Mouse (Mus musculus): Measurements from ENCODE around the gene Aspg.
A peak's percentile ranks its signal among the peaks of the same experiment; 100 is the strongest.

Gene Aspg

DNA sequence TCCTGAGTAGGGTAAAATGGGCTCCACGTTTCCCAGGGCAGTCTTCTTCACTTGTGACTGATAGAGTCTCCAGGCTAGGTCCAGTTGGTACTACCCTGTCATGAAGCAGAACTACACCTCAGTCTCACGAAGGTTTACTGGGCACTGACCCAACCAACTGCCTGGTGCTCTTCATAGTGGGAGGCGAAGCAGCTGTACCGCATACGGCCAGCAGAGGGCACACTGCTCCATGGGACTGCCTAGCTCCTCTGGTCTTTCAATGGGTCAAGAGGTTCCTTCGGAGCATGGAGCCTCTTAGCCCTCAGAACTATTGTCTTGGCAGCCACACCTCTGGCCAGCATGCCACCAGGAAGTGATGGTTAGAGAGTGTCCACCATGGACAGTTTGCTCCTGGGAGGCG, 7.2 kb downstream of the Aspg start:
- peak; percentile 50 for DNase-seq (ENCODE audit: low spot score)

DNA sequence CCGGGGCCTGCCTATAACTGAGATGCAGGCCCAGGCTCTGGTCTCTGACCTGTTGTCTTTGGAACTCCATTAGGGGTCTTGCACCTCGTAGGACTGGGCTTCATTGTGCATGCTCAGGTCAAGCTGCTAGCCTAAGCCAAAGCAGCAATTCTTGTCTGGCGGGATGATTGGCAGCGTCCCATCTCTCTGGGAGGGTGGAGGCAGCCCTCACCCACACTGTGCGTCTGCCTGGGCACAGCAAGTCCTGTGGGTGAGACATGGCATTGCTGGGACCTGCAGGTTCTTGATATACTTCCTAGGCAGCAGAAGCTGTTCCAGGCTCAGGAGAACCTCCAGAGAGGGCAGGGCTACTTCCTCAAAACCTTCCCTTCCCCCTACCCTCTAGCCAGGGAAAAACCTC, 10.5 kb downstream of the Aspg start:
- no peak for DNase-seq (ENCODE audit: low spot score)

DNA sequence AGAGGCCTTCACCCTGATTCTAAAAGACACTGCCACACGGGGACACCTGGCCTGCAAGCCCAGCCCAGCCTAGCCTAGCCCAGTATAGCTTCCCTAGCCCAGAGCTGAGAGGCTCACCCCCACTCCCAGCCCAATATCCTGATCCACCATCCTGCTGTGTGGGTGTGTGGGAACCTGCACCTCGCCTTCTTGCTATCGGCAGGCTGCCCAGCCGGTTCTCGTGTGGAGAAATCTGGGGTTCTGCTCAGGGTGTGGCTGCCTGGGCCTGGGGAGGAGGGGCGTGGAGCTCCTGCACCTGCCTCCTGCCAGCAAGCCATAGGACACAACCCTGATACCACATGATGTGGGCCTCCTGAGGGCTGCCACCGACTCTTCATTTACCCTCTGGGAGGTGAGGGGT, 11.2 kb downstream of the Aspg start:
- no peak for DNase-seq (ENCODE audit: low spot score)

DNA sequence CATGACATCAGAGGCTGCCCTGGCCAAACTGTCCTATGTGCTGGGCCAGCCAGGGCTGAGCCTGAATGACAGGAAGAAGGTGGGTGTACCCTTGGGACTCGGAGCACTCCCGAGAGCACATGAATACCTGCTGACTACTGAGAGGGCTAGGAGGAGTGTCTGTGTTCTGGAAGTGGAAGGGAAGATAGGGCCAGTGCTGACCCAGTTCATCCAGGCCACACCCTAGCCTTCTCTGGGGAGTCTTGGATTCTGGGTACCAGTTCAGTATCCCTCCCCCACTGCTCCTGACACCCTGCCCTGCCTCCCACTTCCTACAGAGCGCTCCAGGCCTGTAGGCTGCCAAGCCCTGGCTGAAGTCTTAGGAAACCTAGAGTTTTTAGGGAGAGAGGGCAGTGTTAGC, 14.7 kb downstream of the Aspg start:
- DNase-seq (ENCODE audit: low spot score) = no peak

DNA sequence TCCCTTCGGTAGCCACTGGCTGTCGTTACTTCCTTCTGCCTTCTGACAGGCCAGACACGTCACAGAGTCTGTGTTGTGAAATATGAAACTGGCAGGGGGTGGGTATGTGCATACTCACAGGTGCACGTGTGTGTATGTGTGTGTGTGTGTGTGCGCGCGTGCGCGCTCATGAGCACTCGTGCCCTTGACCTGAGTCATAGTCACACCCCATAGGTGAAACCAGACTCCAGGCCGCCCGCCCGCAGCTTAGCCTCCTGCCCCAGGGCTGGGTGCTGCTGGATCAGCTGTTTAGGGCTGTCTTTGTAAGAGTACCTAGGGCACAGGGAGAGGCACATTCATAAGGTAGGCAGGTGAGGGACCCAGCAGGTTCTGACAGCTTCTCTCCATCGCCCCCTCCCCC, 19.4 kb downstream of the Aspg start:
- no peak for DNase-seq (ENCODE audit: low spot score)

DNA sequence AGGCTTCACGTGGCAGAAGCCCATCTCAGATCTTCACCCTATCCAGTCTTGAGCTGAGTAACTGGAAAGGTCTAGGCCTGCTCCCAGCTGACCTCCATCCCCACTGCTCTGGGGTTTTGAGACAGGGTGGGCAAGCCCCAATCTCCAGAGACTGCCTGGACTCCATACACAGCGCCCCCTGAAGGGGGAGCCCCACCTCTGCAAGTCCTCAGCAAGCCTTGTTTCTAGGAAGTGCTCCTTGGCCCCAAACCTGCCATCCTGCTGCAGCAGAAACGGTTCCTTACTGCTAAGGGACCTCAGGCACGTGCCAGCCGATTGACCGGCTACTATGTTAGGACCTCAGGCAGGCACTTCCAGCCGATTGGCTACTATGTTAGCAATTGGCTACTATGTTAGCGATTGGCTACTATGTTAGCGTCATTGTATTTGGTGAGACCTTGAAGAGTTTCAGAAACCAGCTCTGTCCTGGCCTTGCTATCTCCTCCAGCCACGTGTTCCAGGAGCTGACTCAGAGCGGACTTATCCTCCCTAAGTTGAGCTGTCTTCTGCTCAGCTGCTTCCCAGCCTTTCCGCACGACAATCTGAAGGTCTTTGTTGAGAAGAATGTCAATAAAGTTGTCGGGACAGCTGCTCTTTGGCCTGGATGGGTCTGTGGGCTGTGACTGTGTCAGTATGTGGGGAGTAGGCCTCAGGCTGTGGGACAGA, 20.6 kb downstream of the Aspg start:
- no peak for DNase-seq (ENCODE audit: low spot score)

DNA sequence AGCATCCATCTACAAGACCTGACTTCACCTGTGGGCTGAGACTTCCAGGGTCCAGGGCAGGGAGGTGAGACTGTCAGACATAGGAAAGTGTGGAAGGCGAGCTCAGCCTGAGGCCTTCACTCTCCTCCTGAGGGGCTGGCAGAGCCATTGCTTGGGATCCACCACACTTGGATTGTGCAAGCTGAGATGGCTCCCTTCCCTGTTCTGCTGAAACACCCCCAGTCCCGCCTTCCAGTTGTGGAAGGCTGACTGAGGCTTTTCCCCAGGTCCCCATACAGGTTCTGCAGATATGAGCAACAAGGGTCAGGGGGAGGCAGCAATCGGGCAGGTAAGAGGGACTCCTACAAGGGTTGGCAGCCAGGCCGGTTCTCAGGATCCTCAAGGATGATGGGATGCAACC, 22.0 kb downstream of the Aspg start:
- no peak for DNase-seq (ENCODE audit: low spot score)

DNA sequence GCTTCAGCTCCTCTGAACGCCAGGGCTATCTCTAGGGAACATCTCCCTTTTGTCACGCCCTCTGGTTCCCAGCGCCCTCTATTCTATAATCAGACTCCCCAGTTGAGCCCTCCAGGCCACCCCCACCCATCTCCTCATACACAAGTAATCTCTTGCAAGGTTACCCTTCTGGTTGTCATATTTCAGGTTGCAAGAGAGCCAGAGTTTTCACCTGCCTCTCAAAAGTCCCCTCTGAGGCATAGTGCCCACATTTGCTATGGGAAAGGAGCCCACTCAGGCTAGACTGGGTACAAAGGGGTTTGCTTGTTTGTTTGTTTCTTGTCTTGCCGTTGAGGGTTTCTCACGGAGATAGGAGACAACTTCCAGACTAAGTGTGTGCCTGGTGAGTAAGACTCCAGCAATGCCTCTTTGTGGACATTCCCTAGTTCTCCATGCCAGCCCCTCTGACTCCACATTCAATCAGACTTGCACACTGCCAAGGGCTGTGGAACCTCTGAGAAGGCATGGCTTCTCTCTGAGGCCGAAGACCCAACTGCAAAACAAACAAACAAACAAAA, 22.9 kb downstream of the Aspg start:
- DNase-seq (ENCODE audit: low spot score) = no peak

- no peak for DNase-seq (ENCODE audit: low spot score)
Measured at GRCm38 (mm10) chr12:112130161-112130860, 23.8 kb downstream of the Aspg start.

GRCm38 (mm10) chr12:112130957-112131356, 24.5 kb downstream of the Aspg start:
- no peak for DNase-seq (ENCODE audit: low spot score)

DNA sequence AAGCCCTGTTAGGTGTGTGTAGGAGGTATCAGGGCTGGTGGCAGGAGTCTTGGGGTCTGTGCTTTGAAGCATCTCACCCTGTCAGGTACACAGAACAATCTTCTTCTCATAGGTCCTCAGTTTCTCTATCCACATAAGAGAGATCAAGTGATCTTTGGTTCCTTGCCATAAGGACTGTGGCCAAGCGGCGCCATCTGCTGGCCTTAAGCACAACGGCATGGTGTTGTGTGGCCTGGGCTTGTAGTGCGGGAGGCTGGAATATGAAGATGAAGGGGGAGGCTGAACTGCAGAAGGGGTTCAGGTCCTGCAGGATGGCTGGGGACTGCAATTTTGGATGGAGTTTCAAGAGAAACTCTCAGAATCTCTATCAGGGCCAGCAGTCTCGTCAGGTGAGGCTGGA, 33.8 kb downstream of the Aspg start:
- DNase-seq (ENCODE audit: low spot score) = no peak

DNA sequence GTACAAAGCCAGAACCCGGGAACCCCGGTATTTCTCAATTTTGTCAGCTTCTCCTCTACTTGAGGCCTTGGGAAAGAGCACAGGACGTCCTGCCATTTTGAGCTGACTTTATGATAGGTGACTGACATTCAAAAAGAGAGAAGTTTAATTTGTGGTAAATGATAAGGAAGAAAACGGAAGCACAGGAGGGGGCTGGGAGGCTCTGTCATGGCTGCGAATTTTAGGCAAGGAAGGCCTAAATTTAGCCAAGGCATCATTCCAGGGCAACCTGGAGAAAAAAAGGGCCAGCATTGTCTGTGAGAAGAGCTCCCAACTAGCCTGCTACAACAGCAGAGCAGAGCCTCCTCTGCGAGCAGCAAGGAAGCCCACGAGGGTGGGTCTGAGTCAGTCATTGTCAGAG, 34.3 kb downstream of the Aspg start:
- no peak for DNase-seq (ENCODE audit: low spot score)

DNA sequence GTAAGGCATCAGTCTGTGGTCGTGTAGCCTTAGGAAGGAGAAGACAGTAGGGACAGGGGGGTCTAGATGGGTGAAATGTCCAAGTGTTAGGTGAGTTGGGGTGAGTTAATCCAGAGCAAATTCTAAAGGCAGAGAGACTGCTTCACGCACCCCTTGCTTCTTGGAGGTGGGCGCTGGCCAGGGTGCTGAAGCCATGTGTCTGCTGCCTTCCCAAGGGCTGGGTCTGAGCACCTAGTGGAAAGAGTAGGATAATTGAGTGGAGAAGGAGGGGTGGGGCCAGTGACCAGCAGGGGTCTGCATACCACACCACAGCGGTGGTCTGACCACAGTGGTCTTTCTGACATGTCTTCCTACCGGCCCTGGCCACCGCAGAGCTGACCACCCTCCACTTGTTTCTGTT, 34.8 kb downstream of the Aspg start:
- peak; percentile 20 for DNase-seq (ENCODE audit: low spot score)

DNA sequence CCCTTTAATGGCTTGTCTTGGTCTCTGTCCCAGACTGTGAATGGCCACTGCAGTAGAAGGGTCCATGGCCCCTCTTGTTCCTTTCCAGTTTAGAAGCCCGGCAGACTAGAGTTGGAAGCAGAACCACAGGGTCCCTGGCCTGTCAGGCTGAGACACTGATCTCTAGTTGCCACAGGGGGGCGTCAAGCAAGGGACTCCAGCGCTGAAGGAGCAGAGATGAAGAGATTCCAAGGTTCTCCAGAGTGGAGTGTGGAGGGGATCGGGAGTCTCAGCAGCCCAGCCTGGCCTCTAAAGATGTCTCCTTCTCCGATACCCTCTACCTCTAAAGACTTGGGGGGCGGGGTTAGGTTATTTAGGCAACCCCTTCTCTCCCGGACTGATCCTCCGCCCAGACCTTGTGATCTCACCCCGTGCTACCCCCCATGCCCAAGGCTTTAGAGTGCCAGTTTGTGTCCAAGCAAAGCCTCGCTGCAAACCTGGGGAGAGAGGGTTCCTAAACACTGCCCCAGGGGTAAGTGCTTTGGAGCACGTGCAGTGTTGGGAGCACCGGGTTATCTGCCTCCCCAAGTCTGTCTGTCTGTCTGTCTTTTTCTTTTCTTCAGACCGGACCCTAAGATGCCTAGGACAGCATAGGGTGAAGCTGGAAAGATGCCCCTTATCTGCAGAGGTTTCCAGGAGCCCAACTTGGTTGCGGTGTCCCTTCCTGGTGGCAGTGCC, 36.8 kb downstream of the Aspg start:
- DNase-seq (ENCODE audit: low spot score) = no peak

DNA sequence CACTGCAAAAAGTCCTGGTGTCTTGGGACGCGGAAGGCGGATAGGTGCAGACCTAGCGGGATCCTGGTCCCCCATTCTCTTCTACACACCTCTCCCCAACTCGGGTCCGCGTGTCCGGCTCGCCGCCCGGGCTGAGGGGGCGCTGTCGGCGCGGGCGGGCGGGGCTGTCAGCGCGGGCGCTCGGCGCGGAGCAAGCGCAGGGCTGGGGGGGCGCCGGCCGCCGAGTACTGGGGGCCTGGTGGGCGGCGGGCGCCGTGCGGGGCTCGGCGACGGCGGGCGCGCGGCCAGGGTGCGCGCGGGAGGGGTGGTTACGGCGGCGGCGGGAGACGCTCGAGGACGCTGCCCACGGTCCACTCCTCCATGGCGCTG, 37.3 kb downstream of the Aspg start:
- DNase-seq (ENCODE audit: low spot score) = no peak

- DNase-seq (ENCODE audit: low spot score) = no peak
Measured at GRCm38 (mm10) chr12:112144377-112145115, 38.1 kb downstream of the Aspg start.

GRCm38 (mm10) chr12:112145211-112145874, 38.9 kb downstream of the Aspg start:
- DNase-seq (ENCODE audit: low spot score) = peak; percentile 47

- peak; percentile 16 for DNase-seq (ENCODE audit: low spot score)
Measured at GRCm38 (mm10) chr12:112145875-112146651, 39.6 kb downstream of the Aspg start, which contains the start of gene Kif26a. TSS of gene Kif26a (plus strand) at chr12:112146208.

DNA sequence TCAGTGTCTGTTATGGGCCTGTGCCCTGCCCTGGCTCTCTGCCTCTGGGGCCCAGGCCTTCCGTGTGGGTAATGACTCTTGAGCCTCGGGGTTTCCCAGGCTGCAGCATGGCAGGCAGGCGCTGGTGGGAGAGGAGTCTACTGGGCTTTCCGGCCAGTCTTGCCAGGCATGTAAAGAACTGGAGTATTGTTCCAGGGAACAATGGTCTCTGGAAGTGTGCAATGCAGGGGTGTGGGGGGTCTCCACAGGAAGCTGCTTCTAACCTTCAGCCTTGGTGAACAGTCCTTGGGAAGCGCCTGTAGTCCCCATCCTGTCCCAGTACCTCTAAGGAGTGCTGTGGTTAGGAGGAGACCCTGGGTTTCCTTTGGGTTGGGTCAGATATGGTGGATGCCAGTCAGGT, 40.9 kb downstream of the Aspg start:
- no peak for DNase-seq (ENCODE audit: low spot score)

DNA sequence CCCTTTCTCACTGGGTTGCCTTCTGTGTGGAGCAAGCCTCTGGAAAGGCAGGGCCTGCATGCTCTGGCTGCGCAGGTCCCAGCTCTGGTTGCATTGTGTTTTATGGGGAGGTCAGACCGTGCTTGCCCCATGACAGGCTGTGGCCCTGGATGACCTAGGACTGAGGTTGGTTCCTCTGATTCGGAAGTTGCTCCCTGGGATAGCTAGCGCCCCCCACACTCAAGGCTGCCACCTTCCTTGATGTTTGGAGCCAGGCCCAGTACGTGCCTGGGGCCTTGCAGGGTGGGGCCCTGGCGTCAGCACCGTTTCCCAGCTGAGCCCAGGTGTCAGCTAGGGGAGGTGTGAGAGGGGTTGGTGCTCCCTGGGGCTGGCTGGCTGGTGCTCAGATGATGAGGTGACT, 43.5 kb downstream of the Aspg start:
- no peak for DNase-seq (ENCODE audit: low spot score)

All from c-Kit-positive CD71-positive TER-119-positive erythroid progenitor cells, embryonic 14.5 days (primary cell).